Mouse (Mus musculus) spleen, adult 12 weeks (tissue): ENCODE results near the gene Bach2.

Experiments
- DNase-seq: peaks from one replicate; pipeline ENCODE4 v3.0.0; 2022; ENCODE audit warnings: low spot score

Bach2 gene

DNA sequence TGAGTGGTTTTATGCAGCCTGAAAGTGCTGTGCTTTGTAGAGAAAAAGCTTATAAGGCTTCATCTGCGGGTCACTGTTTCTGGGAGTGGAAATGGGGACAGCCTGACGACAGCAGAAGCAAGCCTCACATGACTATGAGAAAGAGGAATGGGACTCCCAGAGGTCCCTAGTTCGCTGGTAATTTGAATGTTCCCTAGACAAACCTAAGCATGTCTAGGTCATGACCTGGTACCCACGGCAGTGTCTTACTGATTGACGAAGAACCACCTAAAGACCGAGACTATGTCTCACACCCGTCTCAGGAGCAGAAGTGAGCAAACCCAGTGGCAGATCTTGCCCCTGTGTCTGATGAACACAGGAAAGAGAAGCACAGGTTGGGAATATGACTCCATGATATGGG lies 325.8 kb downstream of the Bach2 start:
- DNase-seq, result no peak

DNA sequence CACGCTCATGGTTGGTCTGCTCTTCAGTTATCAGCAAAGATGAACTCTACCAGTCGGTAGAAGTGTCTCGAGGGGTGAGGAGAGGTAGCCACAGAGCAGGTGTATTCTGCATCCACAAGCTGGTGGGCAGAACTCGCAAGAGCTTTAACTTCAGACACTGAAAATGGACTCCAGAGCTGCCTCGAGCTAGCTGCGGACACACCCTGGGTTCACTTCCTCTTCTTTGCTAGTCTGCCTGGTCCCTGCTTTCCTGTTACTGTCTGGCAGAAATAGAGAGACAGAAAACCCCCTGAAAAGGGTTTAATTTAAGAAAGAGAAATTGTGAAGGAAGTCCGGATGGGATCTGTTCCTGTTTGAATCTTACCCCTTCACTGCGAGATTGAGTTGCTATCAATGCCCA lies 326.3 kb downstream of the Bach2 start:
- DNase-seq, result no peak

DNA sequence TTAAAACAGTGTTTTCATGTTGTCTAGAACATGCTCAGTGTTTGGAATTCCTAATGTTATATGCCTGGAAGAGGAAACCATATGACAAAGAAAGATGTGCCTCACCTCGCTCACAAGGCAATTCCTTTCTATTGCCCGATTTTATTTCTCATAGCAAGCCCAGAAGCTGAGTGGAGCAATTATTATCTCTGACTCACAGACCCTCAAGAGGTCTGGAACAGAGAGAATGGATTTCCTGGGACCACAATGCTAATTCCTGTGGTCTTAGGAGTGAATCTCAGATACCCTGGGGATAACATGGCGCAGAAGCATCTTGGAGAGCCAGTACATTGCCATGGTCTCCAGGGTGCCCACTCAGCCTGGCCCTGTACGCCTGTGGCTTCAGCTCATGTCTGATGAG lies 330.4 kb downstream of the Bach2 start:
- no peak for DNase-seq

DNA sequence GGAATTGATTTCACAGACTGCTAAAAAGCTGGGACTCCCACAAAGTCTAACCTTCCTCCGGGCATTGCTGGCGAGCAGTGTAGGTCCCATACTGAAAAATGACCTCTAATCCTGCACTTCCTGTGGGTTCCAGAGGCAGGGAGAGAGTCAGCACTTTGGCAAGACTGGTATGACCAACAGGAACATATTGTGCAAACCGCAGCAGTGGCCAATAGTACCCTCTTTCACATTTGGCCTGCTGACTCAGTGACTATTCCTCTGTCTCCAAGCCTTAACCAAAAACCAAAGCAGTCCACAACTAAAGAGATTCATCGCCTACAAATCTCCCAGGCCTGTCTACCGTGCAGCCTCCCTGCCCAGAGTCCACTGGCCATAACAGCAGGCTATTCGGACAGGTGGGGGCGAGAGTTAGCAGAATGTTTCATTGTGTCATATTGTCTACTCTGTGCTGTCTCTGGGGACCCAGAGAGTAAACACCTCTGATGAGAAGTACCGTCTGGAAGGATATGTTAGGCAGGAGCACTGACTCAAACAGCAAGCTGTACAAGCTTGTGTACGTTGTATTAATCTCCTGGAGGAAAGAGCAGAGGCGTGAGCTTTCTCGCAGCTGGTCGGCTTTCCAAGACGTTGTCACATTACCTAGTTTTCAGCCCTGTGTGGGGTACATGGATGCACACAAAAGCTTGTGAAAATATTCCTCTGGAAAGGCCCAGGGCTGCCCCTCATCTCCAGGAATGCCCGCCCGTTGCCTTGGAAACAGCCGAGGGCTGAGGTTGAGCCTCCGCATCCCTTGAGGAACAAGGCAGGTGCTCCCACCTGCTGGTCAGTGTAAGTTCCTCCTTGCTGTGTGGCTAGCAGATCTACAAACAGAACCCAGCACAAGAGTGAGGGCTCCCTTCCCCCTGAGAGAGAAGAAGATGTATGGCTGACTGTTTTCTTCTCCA lies 331.7 kb downstream of the Bach2 start:
- no peak for DNase-seq

DNA sequence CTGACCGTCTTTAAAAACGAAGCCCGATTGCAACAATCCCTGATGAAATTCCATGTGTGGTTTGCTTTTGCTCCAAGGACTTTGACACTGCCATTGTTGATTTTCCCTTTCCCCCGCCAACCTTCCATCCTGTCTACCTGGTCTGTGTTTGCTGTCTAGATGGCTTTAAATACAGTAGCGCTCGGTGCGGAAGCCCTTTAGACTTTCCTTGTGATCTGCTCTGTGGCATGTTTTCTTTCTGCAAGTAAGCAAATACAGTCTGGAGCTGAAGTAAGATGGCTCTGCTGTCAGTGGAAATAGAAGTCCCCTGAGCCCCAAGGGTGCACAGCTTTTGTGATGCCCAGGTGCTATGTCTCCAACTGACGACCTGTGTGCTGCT lies 332.3 kb downstream of the Bach2 start:
- DNase-seq, result no peak

DNA sequence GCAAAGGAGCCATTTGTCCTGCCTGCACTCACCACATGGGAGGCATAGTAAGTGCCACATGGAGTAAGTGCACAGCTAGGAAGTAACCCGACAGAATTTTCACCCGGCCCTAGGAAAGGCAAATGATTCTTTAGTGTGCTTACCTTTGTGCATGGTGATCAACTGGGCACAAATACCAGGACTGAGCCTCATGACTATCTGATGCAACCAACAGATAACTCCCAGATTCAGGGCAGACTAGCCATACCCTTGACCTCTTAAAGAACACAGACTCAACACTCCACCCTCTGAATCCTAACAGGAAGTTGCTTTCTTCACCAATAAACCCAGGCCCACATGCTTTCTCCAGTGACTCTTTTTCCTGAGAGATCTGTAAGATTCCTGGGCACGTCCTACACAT lies 332.8 kb downstream of the Bach2 start:
- no peak for DNase-seq

DNA sequence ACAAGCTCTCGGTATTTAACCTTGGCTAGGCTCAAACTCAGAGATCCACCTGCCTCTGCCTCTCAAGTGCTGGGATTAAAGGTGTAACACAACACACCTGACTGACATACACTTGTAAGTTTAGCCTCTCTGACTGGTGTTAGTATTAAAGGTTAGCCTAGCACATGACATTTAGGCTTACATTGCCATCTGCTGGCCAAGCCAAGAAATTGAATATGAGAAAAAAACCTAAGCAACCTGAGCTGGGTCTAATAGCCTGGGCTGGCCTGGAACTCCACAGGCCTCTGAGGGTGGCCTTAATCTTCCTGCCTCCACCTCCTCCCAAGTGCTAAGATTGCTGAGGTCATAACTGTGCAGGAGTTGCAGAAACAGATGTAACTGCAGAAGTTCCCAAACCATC lies 333.5 kb downstream of the Bach2 start:
- DNase-seq, result no peak

DNA sequence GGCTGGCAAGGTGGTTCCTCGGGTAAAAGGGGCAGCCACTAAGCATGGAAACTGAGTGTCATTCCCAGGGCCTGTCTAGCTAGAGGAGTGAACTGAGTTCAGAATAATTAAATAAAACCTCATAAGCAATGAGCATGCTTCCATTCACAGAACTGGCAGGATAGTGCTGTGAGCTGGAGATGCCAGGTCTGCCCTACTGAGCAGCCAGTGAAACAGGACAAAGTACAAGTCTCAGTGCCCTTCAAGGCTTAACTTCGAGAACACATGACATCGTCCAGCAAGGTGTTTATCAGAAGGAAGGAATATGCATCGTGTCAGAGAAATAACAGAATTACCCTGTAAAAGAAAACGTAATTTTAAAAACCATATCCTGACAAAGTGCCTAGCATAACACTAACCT lies 335.0 kb downstream of the Bach2 start:
- DNase-seq, result no peak

DNA sequence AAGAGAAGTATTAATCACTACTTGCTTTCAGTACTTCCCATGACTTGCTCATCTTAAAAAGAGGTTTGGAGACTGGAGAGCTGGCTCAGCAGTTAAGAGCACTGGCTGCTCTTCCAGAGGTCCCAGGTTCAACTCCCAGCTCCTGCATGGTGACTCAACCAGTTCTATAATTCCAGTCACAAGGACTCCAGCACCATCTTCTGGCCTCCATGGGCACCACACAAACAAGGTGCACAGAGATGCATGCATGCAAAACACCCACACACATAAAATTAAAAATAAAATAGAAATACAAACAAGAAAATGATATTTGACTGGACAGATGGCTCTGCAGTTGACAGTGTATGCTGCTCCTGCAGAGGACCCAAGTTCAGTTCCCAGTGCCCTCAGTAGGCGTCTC lies 336.0 kb downstream of the Bach2 start:
- DNase-seq, result no peak

DNA sequence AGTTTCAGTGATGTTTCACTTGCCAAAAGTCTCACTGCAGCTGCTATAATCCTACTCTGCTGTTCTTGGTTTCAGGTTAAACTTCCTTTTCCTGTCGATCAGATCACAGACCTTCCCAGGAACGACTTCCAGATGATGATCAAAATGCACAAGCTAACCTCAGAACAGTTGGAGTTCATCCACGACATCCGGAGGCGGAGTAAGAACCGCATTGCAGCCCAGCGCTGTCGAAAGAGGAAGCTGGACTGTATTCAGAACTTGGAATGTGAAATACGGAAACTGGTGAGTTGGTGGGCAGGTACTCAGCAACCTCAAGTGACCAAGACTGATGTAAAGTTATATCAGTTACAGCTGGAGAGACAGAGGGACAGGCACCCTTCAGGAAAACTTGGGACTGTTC lies 336.6 kb downstream of the Bach2 start:
- no peak for DNase-seq

DNA sequence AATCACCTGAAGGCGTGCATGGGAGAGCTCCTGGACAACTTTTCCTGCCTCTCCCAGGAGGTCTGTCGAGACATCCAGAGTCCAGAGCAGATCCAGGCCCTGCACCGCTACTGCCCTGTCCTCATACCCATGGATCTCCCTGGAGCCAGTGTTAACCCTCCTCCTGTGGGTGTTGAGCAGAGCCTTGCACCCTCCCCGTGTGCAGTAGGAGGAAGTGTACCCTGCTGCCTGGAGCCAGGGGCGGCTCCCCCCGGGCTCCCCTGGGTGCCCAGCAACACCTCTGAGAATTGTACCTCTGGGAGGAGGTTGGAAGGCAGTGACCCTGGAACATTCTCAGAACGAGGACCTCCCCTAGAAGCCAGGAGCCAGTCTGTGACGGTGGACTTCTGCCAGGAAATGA lies 341.2 kb downstream of the Bach2 start:
- no peak for DNase-seq

DNA sequence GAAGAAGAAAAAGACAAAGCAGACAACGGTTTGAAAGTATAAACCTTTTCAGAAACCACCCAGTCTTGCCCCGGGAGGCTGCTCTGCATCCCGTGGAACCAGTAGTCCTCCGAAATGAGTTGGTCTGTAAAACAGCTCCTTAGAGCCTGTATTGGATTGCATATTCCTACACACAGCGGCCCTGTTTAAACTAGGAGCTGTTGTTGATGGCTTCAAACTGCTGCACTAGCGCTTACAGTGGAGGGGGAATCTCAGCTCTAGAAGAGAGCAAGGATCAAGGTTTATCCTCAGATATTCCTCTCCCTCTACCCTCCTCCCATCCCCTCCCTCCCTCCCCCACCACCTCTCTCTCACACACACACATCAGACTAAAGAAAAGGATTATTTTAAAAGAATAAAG lies 345.6 kb downstream of the Bach2 start:
- no peak for DNase-seq

DNA sequence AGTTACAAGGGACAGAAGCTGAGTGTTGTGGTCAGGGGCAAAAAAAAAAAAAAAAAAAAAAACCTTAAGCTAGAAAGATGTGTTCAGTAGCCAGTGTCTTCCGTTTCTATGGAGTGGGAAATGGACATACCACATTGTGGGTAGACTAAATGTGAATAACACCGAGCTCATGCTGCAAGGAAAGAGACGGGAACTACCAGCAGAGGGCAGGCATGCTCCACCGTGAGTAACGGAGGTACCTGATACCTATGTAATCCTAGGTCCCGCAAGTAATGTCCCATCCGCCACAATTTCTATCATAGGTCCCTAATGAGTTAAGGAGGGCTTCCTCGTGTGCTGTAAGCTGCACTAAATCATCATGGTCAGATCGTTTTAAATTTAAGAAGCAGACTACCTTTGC lies 348.0 kb downstream of the Bach2 start:
- DNase-seq, result peak; percentile 40

DNA sequence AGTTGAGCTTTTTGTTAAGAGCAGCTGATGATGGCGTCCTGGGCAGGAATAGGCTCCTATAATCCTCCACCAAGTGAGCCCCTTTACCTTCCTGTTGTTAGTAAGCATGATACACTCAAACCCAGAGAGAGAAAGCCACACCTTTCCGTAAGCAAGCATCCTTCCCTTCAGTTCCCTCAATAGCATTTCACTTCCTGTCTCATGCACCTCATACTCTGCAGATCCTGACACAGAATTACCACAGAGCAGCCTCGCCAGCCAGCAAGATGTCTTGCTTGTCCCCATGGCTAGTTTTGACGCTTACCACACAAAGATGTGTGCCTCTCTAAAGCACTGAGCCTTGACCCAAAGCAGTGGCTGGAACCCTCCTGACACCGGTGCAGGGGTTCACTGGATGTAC lies 348.9 kb downstream of the Bach2 start:
- DNase-seq, result no peak

DNA sequence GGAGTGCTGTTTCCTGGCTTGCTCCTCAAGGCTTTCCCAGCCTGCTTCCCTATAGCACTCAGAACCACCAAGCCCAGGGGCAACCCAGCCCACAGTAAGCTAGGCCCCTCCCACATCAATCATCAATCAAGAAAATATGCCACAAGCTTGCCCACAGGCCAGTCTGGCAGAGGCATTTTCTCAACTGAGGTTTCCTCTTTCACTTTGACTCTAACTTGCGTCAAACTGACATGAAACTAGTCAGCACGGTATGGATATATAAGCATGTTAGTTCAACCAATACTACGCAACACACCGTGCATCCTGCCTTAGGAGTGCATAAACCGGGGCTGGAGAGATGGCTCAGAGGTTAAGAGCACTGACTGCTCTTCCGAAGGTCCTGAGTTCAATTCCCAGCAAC lies 349.6 kb downstream of the Bach2 start:
- no peak for DNase-seq

DNA sequence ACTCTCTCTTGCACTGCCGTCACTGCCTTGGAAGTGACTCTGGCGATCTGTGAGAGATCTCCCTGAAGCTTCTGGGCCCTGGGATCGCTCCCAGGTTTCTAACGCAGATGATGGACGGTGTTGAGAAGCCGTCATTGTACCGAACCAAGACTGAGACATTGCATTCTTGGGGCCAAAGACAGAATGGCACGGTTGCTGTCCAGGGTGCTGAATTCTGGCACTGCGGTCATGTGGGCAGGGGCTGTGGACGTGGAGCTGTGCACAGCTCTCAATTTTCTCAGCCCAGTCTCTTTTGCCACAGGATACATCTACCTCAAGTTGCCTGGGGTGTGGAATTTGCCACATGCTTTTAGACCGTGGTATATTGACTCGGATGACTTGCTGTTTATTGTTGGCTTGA lies 362.5 kb downstream of the Bach2 start:
- DNase-seq, result no peak

DNA sequence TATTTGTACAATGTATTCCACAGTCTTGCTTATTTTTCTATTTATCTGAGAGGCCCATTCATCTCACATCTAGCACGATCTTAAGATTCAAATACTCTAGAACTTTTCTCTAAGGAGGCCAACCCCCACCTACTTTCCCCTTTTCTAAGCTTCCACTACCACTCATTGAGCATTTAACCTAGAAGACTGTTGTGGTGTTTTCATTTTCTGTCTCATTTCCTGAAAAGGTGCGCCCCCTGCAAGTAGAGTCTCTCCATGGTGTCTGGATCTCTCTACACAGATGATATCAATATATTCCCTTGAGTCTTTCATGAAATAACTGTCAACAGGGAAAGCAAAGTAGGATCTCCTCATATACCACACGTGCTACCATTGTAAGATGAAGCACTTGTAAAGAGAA lies 364.1 kb downstream of the Bach2 start, which contains the start of gene Gja10:
Gene Gja10 (minus strand): TSS at position 101 of the 400 bp plus-strand sequence.
- no peak for DNase-seq

DNA sequence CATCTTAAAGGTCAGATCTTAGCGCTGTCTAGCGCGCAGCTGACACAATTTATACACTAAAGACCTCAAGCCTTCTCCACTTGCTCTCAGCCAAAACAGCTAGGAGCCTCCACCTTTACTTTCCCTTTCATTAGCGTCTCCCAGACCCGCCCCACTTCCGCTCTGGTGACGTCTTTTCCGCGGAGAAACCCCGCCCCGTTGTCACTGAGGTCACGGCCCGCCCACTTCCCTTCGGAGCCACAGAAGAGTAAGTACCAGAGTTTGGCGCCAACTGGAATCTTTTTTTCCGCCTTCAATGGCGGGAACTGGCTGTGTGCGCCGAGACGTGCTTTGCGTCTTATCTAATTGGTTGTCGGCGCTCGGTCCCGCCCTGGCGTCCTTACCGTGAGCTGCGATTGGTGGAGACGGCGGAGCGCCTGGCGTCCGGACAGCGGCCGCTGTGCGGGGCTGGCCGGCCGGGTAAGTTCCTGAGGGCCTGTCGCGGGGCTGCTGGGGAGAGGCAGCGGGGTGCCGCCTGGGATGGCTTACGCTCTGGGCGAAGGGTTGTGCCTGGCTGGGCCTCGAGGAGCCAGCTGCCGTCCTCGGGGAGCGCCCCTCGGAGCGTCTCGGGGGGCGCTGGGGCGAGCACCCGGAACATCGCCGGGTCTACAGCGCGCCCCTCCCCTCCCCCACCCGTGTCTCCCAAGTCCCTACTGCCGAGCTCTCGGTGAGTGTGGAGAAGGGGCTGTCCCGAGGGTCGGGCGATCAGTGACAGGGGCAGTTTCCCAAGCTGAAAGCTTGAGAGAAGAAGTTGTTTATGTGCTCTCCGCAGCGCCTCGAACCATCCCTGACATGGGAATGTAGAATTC lies 376.7 kb downstream of the Bach2 start, which contains the start of gene Casp8ap2:
Gene Casp8ap2 (plus strand): TSS at position 418 of the 848 bp plus-strand sequence.
- peak; percentile 99 for DNase-seq

DNA sequence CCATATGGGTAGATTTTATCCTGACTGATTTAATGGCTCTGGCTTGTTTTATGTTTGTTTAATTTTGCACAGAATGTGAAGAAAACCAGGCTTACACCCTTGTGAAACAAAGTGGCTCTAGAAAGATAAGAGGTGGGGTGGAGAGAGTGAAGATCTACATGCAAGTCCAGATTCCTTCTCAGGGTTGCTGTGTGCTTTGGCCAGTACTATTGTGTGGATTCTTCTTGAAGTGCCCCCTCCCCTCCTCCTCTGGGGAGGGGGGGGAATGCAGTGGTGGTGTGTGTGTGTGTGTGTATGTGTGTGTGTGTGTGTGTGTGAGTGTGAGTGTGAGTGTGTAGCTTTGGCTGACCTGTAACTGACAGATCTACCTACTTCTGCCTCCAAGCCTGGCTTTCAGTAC lies 383.0 kb downstream of the Bach2 start:
- DNase-seq, result no peak
